Comparison of ENCODE assay signal across 8 mouse cellular contexts in genomic region chr4:43508666-43508997, GRCm38 (mm10). TPM values are rescaled to one million over a fixed set of nuclear protein-coding genes. Genes with fewer than 3 reads are reported as not detected.
DNase-seq lines count a peak whose midpoint lies in the region; ATAC-seq and TF ChIP-seq lines count a peak whose summit lies in the region.

No protein-coding gene starts in this region.

- no peaks in the 10 kb centered on the region for H3K36me3 ChIP-seq in ES-E14 (ENCODE audit: control insufficient read depth, insufficient read depth, low read length, poor library complexity, severe bottlenecking)
- H3K36me3 ChIP-seq in embryonic facial prominence, embryonic 14.5 days (ENCODE audit: control insufficient read depth, insufficient read depth, low read length): no peaks in the 10 kb centered on the region
- no peaks in the 10 kb centered on the region for H3K36me3 ChIP-seq in hindbrain, embryonic 13.5 days
- H3K36me3 ChIP-seq in liver, adult 2 months (ENCODE audit: control insufficient read depth, insufficient read depth, low read length): no peaks in the 10 kb centered on the region
- H3K36me3 ChIP-seq in midbrain, embryonic 15.5 days (replicated peaks): no peaks in the 10 kb centered on the region

- no peaks in the 10 kb centered on the region for H3K79me2 ChIP-seq in liver, adult 2 months (ENCODE audit: control insufficient read depth, insufficient read depth, low read length)

- ATAC-seq in embryonic facial prominence, embryonic 14.5 days (ENCODE audit: low read depth): peak; percentile 73
- peak; percentile 43; the same call in 1 of the 2 replicates for ATAC-seq in hindbrain, embryonic 13.5 days (ENCODE audit: low FRiP score)
- no peak; the same call in 1 of the 2 replicates for ATAC-seq in midbrain, embryonic 15.5 days (replicated peaks)

- peak overlapping the region; percentile 84 for H3K4me2 ChIP-seq in embryonic facial prominence, embryonic 14.5 days (ENCODE audit: low read depth, low read length)
- peak overlapping the region; percentile 54 for H3K4me2 ChIP-seq in hindbrain, embryonic 13.5 days
- H3K4me2 ChIP-seq in midbrain, embryonic 15.5 days: peak overlapping the region; percentile 40

- no peak for TF ChIP-seq POLR2A in liver, adult 2 months (IDR thresholded peaks at IDR 0.05; ENCODE audit: extremely low read depth, insufficient read depth, low read length)

- in situ Hi-C loops in ES-E14 (cut with MboI; ENCODE audit: low sequenced_read_pairs in 2 of 2, unreplicated experiment in 2 of 2): no loop called here

- WGBS in embryonic facial prominence, embryonic 14.5 days: 1% methylated on average over 13 of the region's 13 CpGs
- 12% methylated on average over 13 of the region's 13 CpGs for WGBS in hindbrain, embryonic 13.5 days
- WGBS in liver, adult 2 months: 10% methylated on average over 13 of the region's 13 CpGs
- WGBS in midbrain, embryonic 15.5 days: 10% methylated on average over 13 of the region's 13 CpGs

- peaks cover 3 to 23% of the 10 kb centered on the region in 2 experiments; a peak in 3 of 4 replicates for H3K4me1 ChIP-seq in ES-E14 (ENCODE audit: control insufficient read depth in 2 of 2, insufficient read depth in 2 of 2, low read length in 2 of 2, poor library complexity in 1 of 2)
- peaks cover 18% of the 10 kb centered on the region for H3K4me1 ChIP-seq in embryonic facial prominence, embryonic 14.5 days (ENCODE audit: control insufficient read depth, insufficient read depth, low read length)
- H3K4me1 ChIP-seq in hindbrain, embryonic 13.5 days (replicated peaks): peaks cover 19% of the 10 kb centered on the region
- no peaks in the 10 kb centered on the region; the same call in 1 of the 2 replicates for H3K4me1 ChIP-seq in liver, adult 2 months (ENCODE audit: control insufficient read depth, insufficient read depth, low read length)
- H3K4me1 ChIP-seq in midbrain, embryonic 15.5 days: peaks cover 10% of the 10 kb centered on the region; the same call in 1 of the 2 replicates

- H3K9ac ChIP-seq in ES-E14 (ENCODE audit: insufficient read depth, low read depth, low read length, poor library complexity, severe bottlenecking): 0 out of 2 replicates have a peak overlapping the region, but pooled peaks have one; percentile 5
- H3K9ac ChIP-seq in embryonic facial prominence, embryonic 14.5 days (ENCODE audit: low read depth, low read length): peak overlapping the region; percentile 65
- peak overlapping the region; percentile 58; the same call in 1 of the 2 replicates for H3K9ac ChIP-seq in hindbrain, embryonic 13.5 days
- H3K9ac ChIP-seq in liver, adult 2 months (ENCODE audit: low read depth, low read length): peak overlapping the region; percentile 63
- no peak overlapping the region for H3K9ac ChIP-seq in midbrain, embryonic 15.5 days

- no peaks in the 10 kb centered on the region for H3K9me3 ChIP-seq in ES-E14 (ENCODE audit: control insufficient read depth, insufficient read depth, low read depth, low read length)
- no peaks in the 10 kb centered on the region for H3K9me3 ChIP-seq in embryonic facial prominence, embryonic 14.5 days (ENCODE audit: control insufficient read depth, low read length)
- no peaks in the 10 kb centered on the region for H3K9me3 ChIP-seq in hindbrain, embryonic 13.5 days
- no peaks in the 10 kb centered on the region for H3K9me3 ChIP-seq in midbrain, embryonic 15.5 days

- H3K27ac ChIP-seq in ES-E14 (ENCODE audit: insufficient read depth, low read depth, low read length, poor library complexity, severe bottlenecking): no peak overlapping the region
- H3K27ac ChIP-seq in embryonic facial prominence, embryonic 14.5 days (replicated peaks; ENCODE audit: low read depth, low read length): no peak overlapping the region
- no peak overlapping the region for H3K27ac ChIP-seq in hindbrain, embryonic 13.5 days
- H3K27ac ChIP-seq in liver, adult 2 months (replicated peaks; ENCODE audit: insufficient read depth, low read depth, low read length): no peak overlapping the region
- no peak overlapping the region for H3K27ac ChIP-seq in midbrain, embryonic 15.5 days

- no peaks in the 10 kb centered on the region for H3K27me3 ChIP-seq in embryonic facial prominence, embryonic 14.5 days (replicated peaks; ENCODE audit: control insufficient read depth, insufficient read depth, low read length)
- peaks cover 44% of the 10 kb centered on the region for H3K27me3 ChIP-seq in hindbrain, embryonic 13.5 days
- no peaks in the 10 kb centered on the region for H3K27me3 ChIP-seq in liver, adult 2 months (ENCODE audit: control insufficient read depth, insufficient read depth, low read length)
- H3K27me3 ChIP-seq in midbrain, embryonic 15.5 days (replicated peaks): peaks cover 13% of the 10 kb centered on the region

- peak; percentile 94 for DNase-seq in 416B (ENCODE audit: low read depth)
- no peak for DNase-seq in ES-E14 (ENCODE audit: low read depth, low spot score)
- peak; percentile 67 for DNase-seq in embryonic facial prominence, embryonic 14.5 days (ENCODE audit: low spot score)
- peak; percentile 70 for DNase-seq in liver, adult 2 months (ENCODE audit: extremely low read depth, low read depth, low spot score)
- DNase-seq in thymus, postnatal 10 days (ENCODE audit: low spot score in 2 of 2): peak; percentile 63 to 64
- no peak for DNase-seq in gastrocnemius, adult 8-10 months (ENCODE audit: low spot score in 2 of 2)

- TF ChIP-seq CTCF in liver, adult 2 months (IDR thresholded peaks at IDR 0.05; ENCODE audit: low read depth, low read length): no peak

- H3K4me3 ChIP-seq in ES-E14 (ENCODE audit: insufficient read depth in 1 of 2, low read depth in 1 of 2, low read length in 2 of 2, poor library complexity in 1 of 2, severe bottlenecking in 1 of 2): peak overlapping the region; percentile 53 to 55
- peak overlapping the region; percentile 47 for H3K4me3 ChIP-seq in embryonic facial prominence, embryonic 14.5 days (ENCODE audit: low read depth, low read length)
- peak overlapping the region; percentile 31 for H3K4me3 ChIP-seq in hindbrain, embryonic 13.5 days
- H3K4me3 ChIP-seq in liver, adult 2 months (ENCODE audit: insufficient read depth, low read depth, low read length): peak overlapping the region; percentile 61
- peak overlapping the region; percentile 21 for H3K4me3 ChIP-seq in midbrain, embryonic 15.5 days

TF ChIP-seq in ES-E14, 5 proteins besides CTCF, POLR2A, EP300 and RAD21:
- TF ChIP-seq CHD2 (IDR thresholded peaks at IDR 0.05; ENCODE audit: low read depth, low read length) (no peak), ZNF384 (IDR thresholded peaks at IDR 0.05; ENCODE audit: low read depth, low read length) (no peak), MAFK (IDR thresholded peaks at IDR 0.05; ENCODE audit: insufficient read depth, low read depth, low read length) (no peak), HCFC1 (IDR thresholded peaks at IDR 0.05; ENCODE audit: borderline replicate concordance, insufficient read depth, low read length) (no peak), ZC3H11A (IDR thresholded peaks at IDR 0.05; ENCODE audit: borderline replicate concordance, low read depth, low read length) (no peak)
TF ChIP-seq in ES-E14: peak in this region for 0.

RNA-seq across cellular contexts. Expression of gene Car9, which starts 1.9 kb away (rescaled TPM):
- total RNA-seq in ES-E14 (2012; rRNA removed): 0.21 and 0.71 TPM in 2 replicates
- polyA plus RNA-seq in embryonic facial prominence, embryonic 14.5 days (2014; fragmentation: Nextera tagmentation; extraction: Ambion mirVana): 0.43 and 1.1 TPM in 2 replicates
- polyA plus RNA-seq in hindbrain, embryonic 13.5 days (2015; fragmentation: Nextera tagmentation; extraction: Ambion mirVana): 0.19 and 0.25 TPM in 2 replicates
- total RNA-seq in liver, adult 2 months (2014; rRNA removed): 0.20 and 0.28 TPM in 2 replicates
- polyA plus RNA-seq in liver, adult 2 months (2012; rRNA removed): 0.14 and 0.20 TPM in 2 replicates
- 0.32 and 0.49 TPM in 2 replicates for polyA plus RNA-seq in midbrain, embryonic 15.5 days (2015; fragmentation: Nextera tagmentation; extraction: Ambion mirVana)
- total RNA-seq in gastrocnemius, adult 8-10 months (2022): 1 to 10 TPM; 3.2 to 8.8 (median 3.8) TPM

RNA-seq across cellular contexts. Expression of gene Arhgef39, which starts 9.1 kb away (rescaled TPM):
- 32.1 and 44.0 TPM in 2 replicates for total RNA-seq in ES-E14 (2012; rRNA removed)
- polyA plus RNA-seq in embryonic facial prominence, embryonic 14.5 days (2014; fragmentation: Nextera tagmentation; extraction: Ambion mirVana): 22.3 and 29.5 TPM in 2 replicates
- 8.4 and 8.9 TPM in 2 replicates for polyA plus RNA-seq in hindbrain, embryonic 13.5 days (2015; fragmentation: Nextera tagmentation; extraction: Ambion mirVana)
- total RNA-seq in liver, adult 2 months (2014; rRNA removed): 0.74 and 0.94 TPM in 2 replicates
- 0.81 and 1.4 TPM in 2 replicates for polyA plus RNA-seq in liver, adult 2 months (2012; rRNA removed)
- 6.2 and 7.0 TPM in 2 replicates for polyA plus RNA-seq in midbrain, embryonic 15.5 days (2015; fragmentation: Nextera tagmentation; extraction: Ambion mirVana)
- not detected for total RNA-seq in gastrocnemius, adult 8-10 months (2022)

RNA-seq across cellular contexts. Expression of gene Tpm2, which starts 14.9 kb away (rescaled TPM):
- 76.7 and 143 TPM in 2 replicates for total RNA-seq in ES-E14 (2012; rRNA removed)
- 811 and 1,069 TPM in 2 replicates for polyA plus RNA-seq in embryonic facial prominence, embryonic 14.5 days (2014; fragmentation: Nextera tagmentation; extraction: Ambion mirVana)
- 18.8 and 20.9 TPM in 2 replicates for polyA plus RNA-seq in hindbrain, embryonic 13.5 days (2015; fragmentation: Nextera tagmentation; extraction: Ambion mirVana)
- total RNA-seq in liver, adult 2 months (2014; rRNA removed): 1.8 and 8.4 TPM in 2 replicates
- 3.8 TPM in 2 replicates for polyA plus RNA-seq in liver, adult 2 months (2012; rRNA removed)
- polyA plus RNA-seq in midbrain, embryonic 15.5 days (2015; fragmentation: Nextera tagmentation; extraction: Ambion mirVana): 9.8 and 10.7 TPM in 2 replicates
- total RNA-seq in gastrocnemius, adult 8-10 months (2022): 1,000 to 10,000 TPM; 3,728 to 5,173 (median 4,676) TPM

RNA-seq across cellular contexts. Expression of gene Ccdc107, which starts 15.9 kb away (rescaled TPM):
- 59.1 and 84.9 TPM in 2 replicates for total RNA-seq in ES-E14 (2012; rRNA removed)
- 64.5 and 68.2 TPM in 2 replicates for polyA plus RNA-seq in embryonic facial prominence, embryonic 14.5 days (2014; fragmentation: Nextera tagmentation; extraction: Ambion mirVana)
- 65.1 and 69.0 TPM in 2 replicates for polyA plus RNA-seq in hindbrain, embryonic 13.5 days (2015; fragmentation: Nextera tagmentation; extraction: Ambion mirVana)
- total RNA-seq in liver, adult 2 months (2014; rRNA removed): 190 and 221 TPM in 2 replicates
- 260 and 344 TPM in 2 replicates for polyA plus RNA-seq in liver, adult 2 months (2012; rRNA removed)
- 81.4 and 82.8 TPM in 2 replicates for polyA plus RNA-seq in midbrain, embryonic 15.5 days (2015; fragmentation: Nextera tagmentation; extraction: Ambion mirVana)
- total RNA-seq in gastrocnemius, adult 8-10 months (2022): 10 to 100 TPM; 19.2 to 34.9 (median 25.5) TPM

RNA-seq across cellular contexts. Expression of gene Sit1, which starts 25.1 kb away (rescaled TPM):
- total RNA-seq in ES-E14 (2012; rRNA removed): 0.31 TPM in 1 of 2 replicates, not detected in the other
- polyA plus RNA-seq in embryonic facial prominence, embryonic 14.5 days (2014; fragmentation: Nextera tagmentation; extraction: Ambion mirVana): not detected in 2 replicates
- not detected in 2 replicates for polyA plus RNA-seq in hindbrain, embryonic 13.5 days (2015; fragmentation: Nextera tagmentation; extraction: Ambion mirVana)
- total RNA-seq in liver, adult 2 months (2014; rRNA removed): not detected in 2 replicates
- 0.13 and 0.51 TPM in 2 replicates for polyA plus RNA-seq in liver, adult 2 months (2012; rRNA removed)
- polyA plus RNA-seq in midbrain, embryonic 15.5 days (2015; fragmentation: Nextera tagmentation; extraction: Ambion mirVana): not detected in 2 replicates
- not detected for total RNA-seq in gastrocnemius, adult 8-10 months (2022)

Comparison
In these comparisons a context has a peak if more than half of its experiments do, and no peak if none do; other contexts are left out.
1. DNase-seq: peak in 416B (single experiment), embryonic facial prominence, embryonic 14.5 days (single experiment), liver, adult 2 months (single experiment) and thymus, postnatal 10 days (2 of 2); none in ES-E14 (single experiment) and gastrocnemius, adult 8-10 months (0 of 2).
2. RNA of gene Tpm2, which starts 14.9 kb away (polyA plus RNA-seq): 811 to 1,069 TPM in embryonic facial prominence, embryonic 14.5 days; 18.8 to 20.9 TPM in hindbrain, embryonic 13.5 days, 9.8 to 10.7 TPM in midbrain, embryonic 15.5 days and 3.8 TPM in liver, adult 2 months; every median in the first group is over 10 times any median in the second.
3. Peak in every context shown above with its lines, with median percentiles within 50 percentile points of each other: H3K4me3 ChIP-seq and H3K4me2 ChIP-seq.